Mouse (Mus musculus) lung, postnatal 0 days (tissue): Measurements from ENCODE around the gene Mn1. TPM values are rescaled to one million over a fixed set of nuclear protein-coding genes. Genes with fewer than 3 reads are reported as not detected.

Experiments
- ATAC-seq: fragments of 200-750 bp; cut with Nextera tagmentation; 2 replicates; pipeline ENCODE4 v1.8.0; 2017; ENCODE audit warnings: moderate library complexity
- DNase-seq: peaks from one replicate; pipeline ENCODE4 v3.0.0-alpha.2; 2016; ENCODE audit warnings: low spot score
- H3K27ac ChIP-seq: fragments of 300-500 bp; sonication (generic); 2 replicates; pipeline ENCODE4 v1.5.1; 2014; ENCODE audit warnings: antibody characterized with exemption, mild to moderate bottlenecking, low read length, mixed read lengths
- H3K27me3 ChIP-seq: fragments of 300-500 bp; sonication (generic); replicated peaks from 2 replicates; pipeline ENCODE4 v1.6.1; 2014; ENCODE audit warnings: low read length, mixed read lengths; ENCODE audit not compliant: insufficient read depth
- H3K36me3 ChIP-seq: fragments of 300-500 bp; sonication (generic); 2 replicates; pipeline ENCODE4 v1.6.1; 2014; ENCODE audit warnings: low read length, mixed read lengths; ENCODE audit not compliant: insufficient read depth
- H3K4me1 ChIP-seq: fragments of 300-500 bp; sonication (generic); 2 replicates; pipeline ENCODE4 v1.6.1; 2014; ENCODE audit warnings: antibody characterized with exemption, low read depth, low read length, mixed read lengths; ENCODE audit not compliant: insufficient read depth
- H3K4me2 ChIP-seq: fragments of 300-500 bp; sonication (generic); replicated peaks from 2 replicates; pipeline ENCODE4 v1.6.1; 2014; ENCODE audit warnings: low read depth, mild to moderate bottlenecking, low read length, moderate library complexity, mixed read lengths
- H3K4me3 ChIP-seq: fragments of 300-500 bp; sonication (generic); 2 replicates; pipeline ENCODE4 v1.5.1; 2014; ENCODE audit warnings: low read depth, low read length
- H3K9ac ChIP-seq: fragments of 300-500 bp; sonication (generic); replicated peaks from 2 replicates; pipeline ENCODE4 v1.6.1; 2014; ENCODE audit warnings: low read depth, mild to moderate bottlenecking
- H3K9me3 ChIP-seq: fragments of 300-500 bp; sonication (generic); 2 replicates; pipeline ENCODE4 v1.6.1; 2016; ENCODE audit warnings: low read length, mixed read lengths
- CTCF ChIP-seq: IDR thresholded peaks from 2 replicates; pipeline ENCODE4 v1.5.1; 2016; ENCODE audit warnings: antibody characterized with exemption, mild to moderate bottlenecking
- EP300 ChIP-seq: IDR thresholded peaks from 2 replicates; pipeline ENCODE4 v1.6.1; 2016; ENCODE audit warnings: antibody characterized with exemption, mild to moderate bottlenecking, control low read depth
- WGBS: fragments of 180-500 bp; shearing (Covaris S2); extraction: QIAGEN DNeasy Blood & Tissue Kit; methylation state at CpG from one replicate; pipeline ENCODE4 v1.1.7; 2014; 5-methylcytosine and 5-hydroxymethylcytosine counted together
- polyA plus RNA-seq: library from polyadenylated mRNA; unstranded; fragments of >200 nt; fragmentation: Nextera tagmentation; extraction: Ambion mirVana; gene quantifications from 2 replicates; pipeline ENCODE4 v1.2.1, GENCODE M21; 2015

Mn1 gene
- polyA plus RNA-seq, 1 experiment from 2014 or later: 6.0 TPM

DNA sequence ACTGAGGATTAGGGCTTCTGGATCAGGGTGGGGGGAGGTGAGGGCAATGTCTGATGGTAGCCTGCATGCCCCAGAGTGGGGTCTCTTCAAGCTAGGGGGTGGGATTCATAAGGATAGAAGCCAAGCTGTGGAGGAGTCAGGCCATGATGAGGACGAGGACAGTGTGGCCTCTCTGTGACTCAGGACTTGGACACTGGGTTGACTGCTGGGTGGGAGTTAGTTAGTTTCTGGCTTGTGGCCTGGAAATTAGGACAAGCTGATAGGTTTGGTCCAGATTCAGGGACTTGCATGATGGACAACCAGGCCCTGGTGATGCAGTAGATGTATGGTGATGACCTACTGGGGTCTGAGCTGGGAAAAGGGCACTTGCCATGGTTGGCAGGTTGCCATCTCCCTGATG lies 74.3 kb downstream of the Mn1 start:
- Histone ChIP-seq H3K27me3 (no peaks in the 10 kb centered on the region), H3K4me2 (no peak overlapping the region), H3K4me1 (no peaks in the 10 kb centered on the region), H3K36me3 (no peaks in the 10 kb centered on the region), H3K27ac (no peak overlapping the region), H3K4me3 (no peak overlapping the region), H3K9ac (no peak overlapping the region), H3K9me3 (no peaks in the 10 kb centered on the region)
- ATAC-seq: no peak
- TF ChIP-seq CTCF: no peak
- TF ChIP-seq EP300: no peak
- no peak for DNase-seq
- WGBS: 59% methylated on average over 1 of the region's 1 CpGs

DNA sequence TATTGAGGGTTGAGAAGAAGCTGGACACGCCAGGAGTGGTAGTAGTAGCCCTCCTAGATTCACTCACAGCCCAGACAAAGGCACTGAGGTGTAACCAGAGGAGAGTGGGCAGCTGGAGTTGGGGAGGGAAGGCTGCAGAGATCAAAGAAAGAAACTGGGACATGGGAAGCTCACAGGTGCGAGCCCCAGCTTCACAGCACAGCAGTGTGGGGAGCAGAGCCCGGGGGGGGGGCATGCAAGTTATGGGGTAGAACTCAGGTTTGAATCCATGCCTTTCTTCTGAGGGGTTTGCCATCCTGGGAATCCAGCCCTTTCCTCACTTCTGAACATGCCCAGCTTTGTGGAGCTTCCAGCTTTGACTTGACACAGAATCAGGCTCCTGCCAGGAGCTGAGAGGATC lies 82.9 kb downstream of the Mn1 start:
- H3K4me1 ChIP-seq: no peaks in the 10 kb centered on the region
- H3K9me3 ChIP-seq: no peaks in the 10 kb centered on the region
- no peak overlapping the region for H3K4me3 ChIP-seq
- H3K9ac ChIP-seq: no peak overlapping the region
- ATAC-seq (no peak), DNase-seq (no peak)
- no peak for TF ChIP-seq EP300
- TF ChIP-seq CTCF: no peak
- H3K36me3 ChIP-seq: no peaks in the 10 kb centered on the region
- H3K4me2 ChIP-seq: no peak overlapping the region
- 47% methylated on average over 3 of the region's 3 CpGs for WGBS
- H3K27ac ChIP-seq: no peak overlapping the region
- no peaks in the 10 kb centered on the region for H3K27me3 ChIP-seq

DNA sequence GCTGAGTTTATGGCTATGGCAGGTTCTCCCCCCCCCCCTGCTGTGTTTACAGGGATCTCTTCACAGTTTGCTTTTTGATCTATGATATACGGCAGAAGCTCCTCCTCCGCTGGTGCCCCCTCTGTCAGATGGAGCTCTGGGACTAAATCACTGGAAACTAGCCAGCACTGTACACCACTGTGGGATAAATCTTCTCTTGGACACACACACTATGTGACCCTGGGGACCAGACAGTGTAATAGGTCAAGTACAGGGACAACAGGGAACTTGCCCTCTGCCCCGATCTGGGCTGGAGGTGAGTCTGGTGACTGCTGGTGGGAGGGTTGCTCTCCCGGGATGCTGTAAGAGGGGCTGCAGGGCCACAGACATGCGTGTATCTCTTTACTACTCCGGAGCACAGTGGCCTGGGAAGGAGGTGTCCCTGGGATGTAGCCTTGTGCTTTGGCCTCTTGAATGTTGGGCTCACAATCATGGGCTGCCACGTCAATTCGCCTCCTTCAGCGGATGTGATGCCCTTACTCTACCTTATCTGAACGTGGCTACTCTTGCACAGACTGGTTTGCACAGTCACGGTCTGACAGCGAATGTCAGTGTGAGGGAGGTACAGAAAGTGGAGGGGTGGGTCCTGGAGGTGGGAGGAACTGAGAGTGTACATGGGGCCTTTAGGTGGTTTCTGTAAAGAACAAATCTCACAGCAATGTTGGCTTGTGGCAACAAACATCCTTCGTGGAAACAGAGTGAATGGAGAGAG lies 84.7 kb downstream of the Mn1 start:
- Histone ChIP-seq H3K36me3 (no peaks in the 10 kb centered on the region), H3K27me3 (no peaks in the 10 kb centered on the region), H3K9ac (no peak overlapping the region), H3K27ac (no peak overlapping the region), H3K4me2 (no peak overlapping the region), H3K4me1 (peaks cover 6% of the 10 kb centered on the region), H3K9me3 (no peaks in the 10 kb centered on the region), H3K4me3 (no peak overlapping the region)
- no peak for DNase-seq
- 51% methylated on average over 13 of the region's 13 CpGs for WGBS
- ATAC-seq: no peak
- TF ChIP-seq EP300 (no peak), CTCF (no peak)

DNA sequence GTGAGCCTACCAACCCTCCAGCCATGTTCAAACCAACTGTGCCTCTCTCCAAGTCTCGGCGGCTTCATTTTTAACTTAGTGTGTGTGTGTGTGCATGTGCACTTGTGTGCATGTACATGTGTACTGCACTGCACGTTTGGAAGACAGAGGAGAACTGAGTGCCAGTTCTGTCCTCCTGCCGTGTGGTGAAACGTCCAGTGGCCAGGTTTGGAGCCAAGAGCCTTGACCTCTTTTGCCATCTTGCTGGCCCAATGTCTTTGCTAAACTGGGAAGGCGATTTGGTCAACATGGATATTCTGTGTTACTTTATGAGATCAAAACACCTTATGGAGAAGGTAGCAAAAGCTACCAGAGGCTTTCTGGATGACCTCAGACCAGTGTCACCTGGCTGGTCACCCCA lies 88.1 kb downstream of the Mn1 start:
- Histone ChIP-seq H3K4me3 (no peak overlapping the region), H3K9me3 (no peaks in the 10 kb centered on the region), H3K27ac (no peak overlapping the region), H3K27me3 (no peaks in the 10 kb centered on the region), H3K4me1 (peaks cover 9% of the 10 kb centered on the region), H3K9ac (no peak overlapping the region), H3K4me2 (no peak overlapping the region), H3K36me3 (no peaks in the 10 kb centered on the region)
- no peak for DNase-seq
- no peak for ATAC-seq
- WGBS: 90% methylated on average over 6 of the region's 6 CpGs
- no peak for TF ChIP-seq EP300
- no peak for TF ChIP-seq CTCF

DNA sequence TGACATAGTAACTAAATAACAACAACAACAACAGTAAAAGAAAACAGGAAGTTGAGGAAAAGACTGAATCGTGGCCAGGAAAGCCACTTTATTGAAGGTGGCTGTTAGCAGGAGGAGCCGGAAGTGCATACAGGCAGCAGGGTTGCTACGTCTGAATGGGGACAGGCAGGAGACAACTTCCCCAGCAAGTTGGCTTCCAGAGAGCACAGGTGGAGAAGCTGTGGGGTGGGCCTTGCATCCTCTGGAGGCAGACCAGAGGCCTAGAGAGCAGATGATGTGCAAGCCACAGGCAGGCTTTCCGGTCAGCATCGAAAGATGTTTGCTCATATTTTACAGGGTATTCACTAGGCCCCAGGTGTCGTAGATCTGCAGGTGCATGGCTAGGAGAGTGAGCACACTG lies 88.7 kb downstream of the Mn1 start:
- Histone ChIP-seq H3K9ac (no peak overlapping the region), H3K4me3 (no peak overlapping the region), H3K9me3 (no peaks in the 10 kb centered on the region), H3K4me2 (no peak overlapping the region), H3K4me1 (peaks cover 9% of the 10 kb centered on the region), H3K27ac (no peak overlapping the region), H3K36me3 (no peaks in the 10 kb centered on the region), H3K27me3 (no peaks in the 10 kb centered on the region)
- ATAC-seq: no peak
- TF ChIP-seq EP300 (no peak), CTCF (no peak)
- DNase-seq: no peak
- 66% methylated on average over 6 of the region's 6 CpGs for WGBS

DNA sequence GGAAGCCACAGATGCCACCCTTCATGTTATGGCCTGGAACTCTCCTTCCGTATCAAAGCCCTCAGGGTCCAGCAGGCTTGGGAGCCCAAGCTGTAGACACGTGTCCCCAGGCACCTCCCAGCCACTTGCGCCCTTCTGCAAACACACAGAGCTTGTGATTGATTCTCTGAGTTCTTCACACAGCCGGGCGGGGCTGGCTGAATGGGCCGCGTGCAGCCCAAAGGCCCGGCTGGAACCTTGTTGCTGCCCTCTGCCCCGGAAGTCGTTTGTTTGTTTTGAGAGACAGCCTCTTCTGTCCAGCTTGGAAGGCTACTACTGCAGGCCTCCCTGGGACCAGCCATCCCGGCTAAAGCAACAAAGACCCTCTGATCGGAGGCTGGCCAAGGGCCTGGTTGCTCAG lies 89.2 kb downstream of the Mn1 start:
- no peak for TF ChIP-seq CTCF
- TF ChIP-seq EP300: peak; percentile 34; the same call in 1 of the 2 replicates
- ATAC-seq (peak; percentile 61), DNase-seq (peak; percentile 55)
- no peaks in the 10 kb centered on the region for H3K27me3 ChIP-seq
- no peak overlapping the region for H3K9ac ChIP-seq
- H3K4me1 ChIP-seq: peaks cover 9% of the 10 kb centered on the region
- 12% methylated on average over 12 of the region's 12 CpGs for WGBS
- no peak overlapping the region for H3K4me3 ChIP-seq
- no peak overlapping the region for H3K27ac ChIP-seq
- H3K9me3 ChIP-seq: no peaks in the 10 kb centered on the region
- no peaks in the 10 kb centered on the region for H3K36me3 ChIP-seq
- H3K4me2 ChIP-seq: no peak overlapping the region; the same call in 1 of the 2 replicates

Other genes with a start within 250 kb of the Mn1 start
- 56.4 and 57.1 TPM in 2 replicates for gene Pitpnb, start 86.6 kb upstream of the Mn1 start, polyA plus RNA-seq